Mouse (Mus musculus): ENCODE data around the gene Lmtk2. TPM values are rescaled to one million over a fixed set of nuclear protein-coding genes. Genes with fewer than 3 reads are reported as not detected.

Gene Lmtk2
- 10.3 and 10.6 TPM in 2 replicates for polyA plus RNA-seq (2014; fragmentation: Nextera tagmentation; extraction: Ambion mirVana)

DNA sequence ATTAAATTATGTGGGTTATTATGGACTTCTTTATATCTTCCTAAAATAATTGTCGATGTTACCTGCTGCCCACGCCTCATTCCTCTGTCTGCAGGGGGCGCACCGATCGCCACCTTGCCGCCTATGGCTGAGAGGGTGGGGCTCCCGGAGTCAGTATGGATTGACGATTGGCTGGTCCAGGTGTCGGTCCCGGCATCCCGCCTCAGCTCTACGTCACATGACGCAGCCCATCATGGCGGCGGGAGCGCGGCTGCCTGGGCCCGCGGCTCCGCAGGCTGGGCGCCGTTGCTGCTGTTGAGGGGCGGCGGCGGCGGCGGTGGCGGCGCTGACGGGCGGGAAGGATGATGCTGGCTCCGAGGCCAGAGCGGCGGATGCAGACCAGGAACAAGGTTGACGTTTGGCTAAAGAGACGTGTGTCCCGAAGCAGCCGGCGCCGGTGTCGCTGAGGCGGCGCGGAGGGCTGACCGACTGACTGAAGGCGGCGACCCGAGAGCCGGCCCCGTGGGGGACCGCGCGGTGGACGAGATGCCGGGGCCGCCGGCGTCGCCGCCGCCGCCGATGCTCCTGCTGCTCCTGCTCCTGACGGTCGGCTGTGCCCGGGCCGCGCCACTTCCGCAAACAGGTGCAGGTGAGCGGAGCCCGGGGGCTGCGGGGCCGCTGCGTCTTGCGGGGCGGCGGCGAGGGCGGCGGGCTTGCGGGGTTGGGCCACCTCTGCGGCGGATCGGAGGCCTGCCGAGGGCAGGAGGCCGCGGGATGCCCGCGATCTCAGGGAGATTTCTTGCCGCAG lies at the start of gene Lmtk2:
Gene Lmtk2, plus strand, starts transcription at position 288 of the 787 bp plus-strand sequence.
- peak within 1 kb of the TSS; percentile 95 for H3K27ac ChIP-seq (replicated peaks; ENCODE audit: low read depth, low read length)
- peak within 1 kb of the TSS; percentile 92 for H3K9ac ChIP-seq (replicated peaks; ENCODE audit: low read length)
- H3K4me3 ChIP-seq (replicated peaks; ENCODE audit: low read depth, low read length) = peak within 1 kb of the TSS; percentile 98
- H3K27me3 ChIP-seq (ENCODE audit: control insufficient read depth, insufficient read depth, low read length) = no peaks in the 10 kb centered on the region
- ATAC-seq (ENCODE audit: low FRiP score, low TSS enrichment) = peak; percentile 100
- H3K4me2 ChIP-seq (ENCODE audit: low read length) = peak within 1 kb of the TSS; percentile 68
- peaks cover 15% of the 10 kb centered on the region for H3K4me1 ChIP-seq (ENCODE audit: control insufficient read depth, insufficient read depth, low read length)
- H3K9me3 ChIP-seq (ENCODE audit: control insufficient read depth, low read length) = no peaks in the 10 kb centered on the region
- H3K36me3 ChIP-seq (ENCODE audit: control insufficient read depth, insufficient read depth, low read length) = no peaks in the 10 kb centered on the region
- under 1% methylated on average over 83 of the region's 90 CpGs for WGBS
- DNase-seq = peak; percentile 97

DNA sequence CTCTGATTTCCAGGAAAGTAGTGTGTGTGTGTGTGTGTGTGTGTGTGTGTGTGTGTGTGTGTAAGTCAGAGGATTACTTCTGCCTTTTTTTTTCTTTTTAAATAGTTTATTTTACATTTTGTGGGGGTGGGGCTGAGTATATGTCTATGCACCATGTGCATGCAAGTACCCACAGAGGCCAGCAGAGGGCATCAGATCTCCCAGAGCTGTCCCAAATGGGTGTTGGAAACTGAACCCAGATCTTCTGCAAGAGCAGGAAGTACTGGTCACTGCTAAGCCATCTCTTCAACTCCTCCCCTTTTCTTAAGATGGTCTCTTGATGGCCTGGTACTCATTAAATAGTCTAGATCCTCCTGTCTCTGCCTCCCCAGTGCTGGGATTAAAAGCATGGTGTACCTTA lies 49.0 kb upstream of the Lmtk2 start:
- H3K4me3 ChIP-seq (replicated peaks; ENCODE audit: low read depth, low read length) = no peak overlapping the region
- H3K4me2 ChIP-seq (ENCODE audit: low read length) = no peak overlapping the region
- no peaks in the 10 kb centered on the region for H3K9me3 ChIP-seq (ENCODE audit: control insufficient read depth, low read length)
- no peak overlapping the region for H3K9ac ChIP-seq (replicated peaks; ENCODE audit: low read length)
- H3K27ac ChIP-seq (replicated peaks; ENCODE audit: low read depth, low read length) = no peak overlapping the region
- ATAC-seq (ENCODE audit: low FRiP score, low TSS enrichment) = no peak
- DNase-seq = no peak
- no peaks in the 10 kb centered on the region for H3K4me1 ChIP-seq (ENCODE audit: control insufficient read depth, insufficient read depth, low read length)
- H3K36me3 ChIP-seq (ENCODE audit: control insufficient read depth, insufficient read depth, low read length) = no peaks in the 10 kb centered on the region
- no peaks in the 10 kb centered on the region for H3K27me3 ChIP-seq (ENCODE audit: control insufficient read depth, insufficient read depth, low read length)

DNA sequence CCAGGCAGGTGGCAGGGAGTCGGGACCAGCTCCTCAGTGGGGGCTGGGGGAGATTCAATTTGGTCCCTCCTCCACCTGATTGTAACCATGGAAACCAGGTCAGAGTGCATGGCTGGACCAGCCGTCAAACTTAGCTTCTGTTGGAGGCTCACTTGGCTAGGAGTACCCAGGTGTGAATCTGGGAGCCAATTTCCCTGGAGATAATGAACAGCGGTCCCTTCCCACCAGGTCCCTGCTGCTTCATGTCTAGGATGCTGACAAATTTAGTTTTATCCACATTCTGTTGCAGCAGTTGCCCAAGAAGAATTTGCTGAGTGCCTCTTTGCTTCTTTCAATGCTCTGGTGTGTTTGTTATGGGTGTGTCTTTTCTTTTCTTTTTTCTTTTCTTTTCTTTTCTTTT lies 46.8 kb upstream of the Lmtk2 start:
- no peak overlapping the region for H3K4me2 ChIP-seq (ENCODE audit: low read length)
- no peak overlapping the region for H3K9ac ChIP-seq (replicated peaks; ENCODE audit: low read length)
- H3K4me1 ChIP-seq (ENCODE audit: control insufficient read depth, insufficient read depth, low read length) = no peaks in the 10 kb centered on the region
- H3K27me3 ChIP-seq (ENCODE audit: control insufficient read depth, insufficient read depth, low read length) = no peaks in the 10 kb centered on the region
- H3K36me3 ChIP-seq (ENCODE audit: control insufficient read depth, insufficient read depth, low read length) = no peaks in the 10 kb centered on the region
- H3K4me3 ChIP-seq (replicated peaks; ENCODE audit: low read depth, low read length) = no peak overlapping the region
- ATAC-seq (ENCODE audit: low FRiP score, low TSS enrichment) (no peak), DNase-seq (peak; percentile 7)
- no peaks in the 10 kb centered on the region for H3K9me3 ChIP-seq (ENCODE audit: control insufficient read depth, low read length)
- H3K27ac ChIP-seq (replicated peaks; ENCODE audit: low read depth, low read length) = no peak overlapping the region
- WGBS = 51% methylated on average over 3 of the region's 3 CpGs

DNA sequence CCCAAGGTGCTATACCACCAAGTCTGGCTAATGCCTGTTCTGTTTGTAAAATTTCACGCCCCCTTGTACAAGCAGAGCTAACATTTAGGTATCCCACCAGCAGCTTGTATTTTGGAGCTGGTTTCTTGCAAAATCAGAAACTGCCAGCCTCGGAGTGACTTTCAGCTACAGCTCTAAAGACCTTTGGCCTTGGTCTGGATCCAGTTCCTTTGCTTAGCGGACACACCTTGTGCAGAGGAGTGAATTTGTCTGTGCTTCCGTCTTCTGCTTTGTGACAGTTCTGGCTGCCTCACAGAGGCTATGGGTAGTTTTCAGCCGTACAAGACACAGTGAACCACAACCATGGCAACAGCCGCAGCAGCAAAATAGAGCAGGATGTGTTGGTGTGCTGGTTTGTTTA lies 45.9 kb upstream of the Lmtk2 start:
- no peak for DNase-seq
- ATAC-seq (ENCODE audit: low FRiP score, low TSS enrichment) = no peak
- no peaks in the 10 kb centered on the region for H3K27me3 ChIP-seq (ENCODE audit: control insufficient read depth, insufficient read depth, low read length)
- H3K9me3 ChIP-seq (ENCODE audit: control insufficient read depth, low read length) = no peaks in the 10 kb centered on the region
- no peaks in the 10 kb centered on the region for H3K4me1 ChIP-seq (ENCODE audit: control insufficient read depth, insufficient read depth, low read length)
- H3K4me3 ChIP-seq (replicated peaks; ENCODE audit: low read depth, low read length) = no peak overlapping the region
- 90% methylated on average over 6 of the region's 6 CpGs for WGBS
- no peak overlapping the region for H3K27ac ChIP-seq (replicated peaks; ENCODE audit: low read depth, low read length)
- no peak overlapping the region for H3K4me2 ChIP-seq (ENCODE audit: low read length)
- H3K36me3 ChIP-seq (ENCODE audit: control insufficient read depth, insufficient read depth, low read length) = no peaks in the 10 kb centered on the region
- H3K9ac ChIP-seq (replicated peaks; ENCODE audit: low read length) = no peak overlapping the region

DNA sequence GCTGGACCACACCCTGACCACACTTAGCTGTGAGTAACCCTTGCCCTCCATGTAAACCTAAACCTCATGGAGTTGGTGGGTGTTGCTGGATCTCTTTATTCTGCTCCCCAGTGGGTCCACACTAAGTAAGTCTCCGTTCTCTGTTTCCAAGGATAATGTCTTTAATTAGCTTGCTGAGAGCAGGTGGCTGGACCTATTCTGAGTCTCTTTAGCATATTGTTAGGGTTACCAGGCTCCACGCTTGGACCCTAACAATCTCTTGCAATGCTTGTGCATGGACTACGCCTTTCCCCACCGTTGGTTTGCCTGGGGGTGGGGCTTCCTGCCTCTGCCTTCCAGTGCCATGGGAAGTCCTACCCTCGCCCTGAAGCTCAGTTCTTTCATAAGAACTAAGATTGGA lies 36.1 kb upstream of the Lmtk2 start:
- DNase-seq (no peak), ATAC-seq (ENCODE audit: low FRiP score, low TSS enrichment) (no peak)
- Histone ChIP-seq H3K4me3 (replicated peaks; ENCODE audit: low read depth, low read length) (no peak overlapping the region), H3K9me3 (ENCODE audit: control insufficient read depth, low read length) (no peaks in the 10 kb centered on the region), H3K4me2 (ENCODE audit: low read length) (no peak overlapping the region), H3K27me3 (ENCODE audit: control insufficient read depth, insufficient read depth, low read length) (no peaks in the 10 kb centered on the region), H3K9ac (replicated peaks; ENCODE audit: low read length) (no peak overlapping the region), H3K27ac (replicated peaks; ENCODE audit: low read depth, low read length) (no peak overlapping the region), H3K4me1 (ENCODE audit: control insufficient read depth, insufficient read depth, low read length) (no peaks in the 10 kb centered on the region), H3K36me3 (ENCODE audit: control insufficient read depth, insufficient read depth, low read length) (no peaks in the 10 kb centered on the region)
- WGBS = 66% methylated on average over 5 of the region's 5 CpGs

DNA sequence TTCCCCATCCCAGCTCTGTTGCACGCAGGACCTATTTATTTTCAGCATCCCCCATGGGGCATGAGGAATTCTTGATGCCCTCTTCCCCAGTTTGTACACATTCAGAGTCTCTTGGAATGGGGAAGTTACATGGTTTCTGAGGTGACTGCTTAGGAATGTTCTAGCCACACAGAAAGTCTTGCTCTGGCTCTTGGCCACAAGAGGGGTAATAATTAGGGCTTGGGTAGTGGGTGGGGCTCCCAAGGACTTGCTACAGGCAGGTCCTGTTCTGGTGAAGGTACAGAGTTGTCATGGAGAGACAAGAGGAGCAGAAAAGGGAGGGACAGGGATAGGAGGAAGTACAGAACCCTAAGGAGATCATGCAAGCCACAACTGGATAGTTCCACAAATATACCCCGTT lies 34.2 kb upstream of the Lmtk2 start:
- no peak overlapping the region for H3K4me3 ChIP-seq (replicated peaks; ENCODE audit: low read depth, low read length)
- H3K4me2 ChIP-seq (ENCODE audit: low read length) = no peak overlapping the region
- no peak overlapping the region for H3K9ac ChIP-seq (replicated peaks; ENCODE audit: low read length)
- no peak for DNase-seq
- 83% methylated on average over 2 of the region's 2 CpGs for WGBS
- no peak for ATAC-seq (ENCODE audit: low FRiP score, low TSS enrichment)
- H3K27ac ChIP-seq (replicated peaks; ENCODE audit: low read depth, low read length) = no peak overlapping the region
- no peaks in the 10 kb centered on the region for H3K27me3 ChIP-seq (ENCODE audit: control insufficient read depth, insufficient read depth, low read length)
- H3K36me3 ChIP-seq (ENCODE audit: control insufficient read depth, insufficient read depth, low read length) = no peaks in the 10 kb centered on the region
- no peaks in the 10 kb centered on the region for H3K9me3 ChIP-seq (ENCODE audit: control insufficient read depth, low read length)
- H3K4me1 ChIP-seq (ENCODE audit: control insufficient read depth, insufficient read depth, low read length) = no peaks in the 10 kb centered on the region

DNA sequence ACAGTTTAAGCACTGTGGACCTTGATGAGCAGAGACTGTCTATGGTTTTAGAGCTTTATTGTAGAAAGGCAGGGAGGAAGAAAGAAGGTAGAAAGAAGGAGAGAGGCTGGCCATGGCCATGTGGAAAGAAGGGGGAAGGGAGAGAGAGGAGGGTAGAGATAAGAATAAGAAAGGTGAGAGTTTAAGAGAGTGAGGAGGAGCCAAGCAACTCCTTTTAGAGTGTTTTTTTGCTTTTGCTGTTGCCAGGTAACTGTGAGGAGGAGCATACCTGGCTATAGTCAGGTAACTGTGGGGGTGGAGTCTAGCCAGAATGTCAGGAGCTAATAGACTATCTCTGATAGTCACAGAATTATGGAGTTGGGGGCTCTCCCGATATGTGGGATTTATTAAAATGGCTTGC lies 30.2 kb upstream of the Lmtk2 start:
- H3K36me3 ChIP-seq (ENCODE audit: control insufficient read depth, insufficient read depth, low read length) = no peaks in the 10 kb centered on the region
- H3K4me2 ChIP-seq (ENCODE audit: low read length) = no peak overlapping the region
- no peak overlapping the region for H3K9ac ChIP-seq (replicated peaks; ENCODE audit: low read length)
- no peaks in the 10 kb centered on the region for H3K9me3 ChIP-seq (ENCODE audit: control insufficient read depth, low read length)
- H3K4me3 ChIP-seq (replicated peaks; ENCODE audit: low read depth, low read length) = no peak overlapping the region
- WGBS = 96% methylated on average over 1 of the region's 1 CpGs
- H3K27me3 ChIP-seq (ENCODE audit: control insufficient read depth, insufficient read depth, low read length) = no peaks in the 10 kb centered on the region
- ATAC-seq (ENCODE audit: low FRiP score, low TSS enrichment) (no peak), DNase-seq (no peak)
- no peak overlapping the region for H3K27ac ChIP-seq (replicated peaks; ENCODE audit: low read depth, low read length)
- H3K4me1 ChIP-seq (ENCODE audit: control insufficient read depth, insufficient read depth, low read length) = no peaks in the 10 kb centered on the region

DNA sequence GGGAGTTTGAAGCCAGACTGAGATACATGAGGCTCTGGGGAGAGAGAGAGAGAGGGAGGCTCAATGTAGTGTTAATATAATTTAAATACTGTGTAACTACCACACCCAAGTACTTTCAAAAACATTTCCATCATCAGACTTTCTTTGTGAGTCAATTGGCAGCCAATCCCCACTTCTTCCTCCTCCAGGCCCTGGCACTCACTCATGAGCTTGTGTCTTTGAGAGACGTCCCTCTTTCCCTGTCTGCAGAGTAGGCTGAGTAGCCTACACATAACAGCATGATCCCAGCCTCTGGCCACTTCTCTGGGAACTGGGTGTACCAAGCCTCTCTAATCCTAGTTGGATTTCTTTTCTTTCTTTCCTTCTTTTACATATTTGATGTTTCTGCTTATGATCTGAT lies 29.0 kb upstream of the Lmtk2 start:
- no peak overlapping the region for H3K4me2 ChIP-seq (ENCODE audit: low read length)
- ATAC-seq (ENCODE audit: low FRiP score, low TSS enrichment) (no peak), DNase-seq (no peak)
- no peaks in the 10 kb centered on the region for H3K9me3 ChIP-seq (ENCODE audit: control insufficient read depth, low read length)
- H3K4me1 ChIP-seq (ENCODE audit: control insufficient read depth, insufficient read depth, low read length) = no peaks in the 10 kb centered on the region
- no peaks in the 10 kb centered on the region for H3K27me3 ChIP-seq (ENCODE audit: control insufficient read depth, insufficient read depth, low read length)
- no peak overlapping the region for H3K27ac ChIP-seq (replicated peaks; ENCODE audit: low read depth, low read length)
- H3K9ac ChIP-seq (replicated peaks; ENCODE audit: low read length) = no peak overlapping the region
- 52% methylated on average over 1 of the region's 1 CpGs for WGBS
- H3K36me3 ChIP-seq (ENCODE audit: control insufficient read depth, insufficient read depth, low read length) = no peaks in the 10 kb centered on the region
- H3K4me3 ChIP-seq (replicated peaks; ENCODE audit: low read depth, low read length) = no peak overlapping the region

DNA sequence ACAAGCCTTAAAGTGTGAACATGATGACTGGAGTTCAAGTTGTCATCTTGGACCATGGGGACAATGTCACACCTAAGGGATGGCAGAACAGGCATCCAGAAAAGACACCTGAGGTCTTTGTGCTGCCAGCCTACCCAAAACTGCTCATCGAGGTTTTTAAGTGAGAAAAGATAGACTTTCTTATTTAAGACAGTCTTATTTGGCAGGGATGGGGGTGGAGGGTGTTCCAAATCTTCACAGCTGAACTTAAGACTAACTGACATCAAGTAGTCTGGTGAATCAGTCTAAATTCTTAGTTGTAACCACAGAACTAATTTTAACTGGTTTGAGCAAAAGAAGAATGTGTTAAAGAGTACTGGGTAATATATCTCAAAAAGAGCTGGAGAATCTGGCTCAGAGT lies 22.7 kb upstream of the Lmtk2 start:
- Histone ChIP-seq H3K4me2 (ENCODE audit: low read length) (no peak overlapping the region), H3K4me1 (ENCODE audit: control insufficient read depth, insufficient read depth, low read length) (no peaks in the 10 kb centered on the region), H3K4me3 (replicated peaks; ENCODE audit: low read depth, low read length) (no peak overlapping the region)

More for the DNA sequence above, 22.7 kb upstream of the Lmtk2 start:
- H3K27ac ChIP-seq (replicated peaks; ENCODE audit: low read depth, low read length) = no peak overlapping the region
- H3K9me3 ChIP-seq (ENCODE audit: control insufficient read depth, low read length) = no peaks in the 10 kb centered on the region
- 68% methylated on average over 1 of the region's 1 CpGs for WGBS
- no peak overlapping the region for H3K9ac ChIP-seq (replicated peaks; ENCODE audit: low read length)
- no peaks in the 10 kb centered on the region for H3K36me3 ChIP-seq (ENCODE audit: control insufficient read depth, insufficient read depth, low read length)
- no peak for ATAC-seq (ENCODE audit: low FRiP score, low TSS enrichment)
- H3K27me3 ChIP-seq (ENCODE audit: control insufficient read depth, insufficient read depth, low read length) = no peaks in the 10 kb centered on the region
- DNase-seq = no peak

Measured in midbrain, embryonic 14.5 days (tissue).